Mouse (Mus musculus): ENCODE measurements around the gene Ptpro.

DNA sequence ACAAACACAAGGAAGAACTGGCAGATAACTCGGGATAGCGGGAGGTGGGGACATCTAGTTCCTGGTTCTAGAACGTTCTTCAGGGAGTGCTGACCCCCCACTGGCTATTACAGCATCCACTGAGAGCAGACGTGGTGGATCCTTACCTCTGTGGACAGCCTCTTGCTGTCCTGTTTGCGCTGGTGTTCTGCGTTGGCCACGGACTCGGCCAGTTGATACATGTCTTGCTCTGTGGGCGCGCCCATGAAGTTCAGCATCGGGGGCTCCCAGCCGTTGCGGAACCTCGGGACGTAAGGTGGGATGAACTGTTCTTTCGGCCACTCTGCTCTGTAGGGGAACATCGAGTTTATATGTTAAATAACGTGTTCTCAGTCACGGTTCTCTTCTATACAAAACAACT is 256.8 kb downstream of the Ptpro start:
- no peak for TF ChIP-seq POLR2A (IDR thresholded peaks at IDR 0.05; ENCODE audit: control insufficient read depth, extremely low read depth, insufficient read depth, low read length, poor library complexity)
- no peak for TF ChIP-seq CTCF (IDR thresholded peaks at IDR 0.05; ENCODE audit: borderline replicate concordance, control insufficient read depth, extremely low read depth, insufficient read depth, low read length, poor library complexity)
